Mouse (Mus musculus) gastrocnemius, postnatal 36 days (tissue): ENCODE results near the gene Rassf2. TPM values are rescaled to one million over a fixed set of nuclear protein-coding genes. Genes with fewer than 3 reads are reported as not detected.

Source experiments
- DNase-seq, 2 experiments: peaks; one replicate each; pipeline ENCODE4 v3.0.0; 2022
- intact Hi-C: fragments of 180-260 bp; cut with DNase I; formaldehyde crosslinking; loops from one replicate; pipeline ENCODE4 v1.15.1; 2025
- long read RNA-seq, 2 experiments: library from polyadenylated mRNA; stranded (forward); transcript quantifications; one replicate each; pipeline ENCODE4 v2.0.0; 2021
- total RNA-seq, 2 experiments: library from RNA; stranded (reverse); gene quantifications; 2 replicates each; pipeline ENCODE4 v1.2.3; 2021

The Rassf2 gene
- total RNA-seq: 1 to 10 TPM; 5.0 to 5.2 TPM
- long read RNA-seq, experiment 1, partial matches to known transcripts: 1 of 2 reads
- long read RNA-seq, experiment 1, other reads (novel, unspliced or antisense): 1 of 2 reads
- long read RNA-seq, experiment 2, full-length matches to known transcripts: 1 of 5 reads
- long read RNA-seq, experiment 2, partial matches to known transcripts: 1 of 5 reads
- long read RNA-seq, experiment 2, other reads (novel, unspliced or antisense): 3 of 5 reads

GRCm38 (mm10) chr2:132029646-132030417, at the start of gene Rassf2:
TSS of gene Rassf2 (minus strand) at chr2:132030258.
- intact Hi-C loops: no loop called here

GRCm38 (mm10) chr2:132079139-132079538, 49.1 kb upstream of the Rassf2 start:
- intact Hi-C loops: no loop called here
- no peak for DNase-seq

More at GRCm38 (mm10) chr2:132029646-132030417, at the start of gene Rassf2:
- peak; percentile 66 to 85 for DNase-seq

- DNase-seq: no peak
- intact Hi-C loops: no loop called here
Measured at GRCm38 (mm10) chr2:132073052-132073451, 43.0 kb upstream of the Rassf2 start.

GRCm38 (mm10) chr2:132069985-132070735, 40.1 kb upstream of the Rassf2 start:
- DNase-seq: peak; percentile 14 to 22

GRCm38 (mm10) chr2:132064185-132064831, 34.2 kb upstream of the Rassf2 start:
- DNase-seq: no peak
- intact Hi-C loops: no loop called here

More at GRCm38 (mm10) chr2:132069985-132070735, 40.1 kb upstream of the Rassf2 start:
- intact Hi-C loops: no loop called here

GRCm38 (mm10) chr2:132063776-132064175, 33.7 kb upstream of the Rassf2 start:
- intact Hi-C loops: no loop called here
- no peak for DNase-seq

GRCm38 (mm10) chr2:132061884-132062283, 31.8 kb upstream of the Rassf2 start:
- intact Hi-C loops: no loop called here
- no peak for DNase-seq

- DNase-seq: no peak
- intact Hi-C loops: loop anchor here (5.0 kb wide), 1 partner anchor 78 kb away; no protein-coding TSS in a partner anchor
Measured at GRCm38 (mm10) chr2:132059919-132060318, 29.9 kb upstream of the Rassf2 start.

GRCm38 (mm10) chr2:132055349-132055753, 25.3 kb upstream of the Rassf2 start:
- intact Hi-C loops: loop anchor here (5.0 kb wide), 1 partner anchor 73 kb away; no protein-coding TSS in a partner anchor
- DNase-seq: no peak

- DNase-seq: no peak
- intact Hi-C loops: no loop called here
Measured at GRCm38 (mm10) chr2:132053824-132054223, 23.8 kb upstream of the Rassf2 start.

GRCm38 (mm10) chr2:132051798-132052197, 21.7 kb upstream of the Rassf2 start:
- no peak for DNase-seq
- intact Hi-C loops: no loop called here

GRCm38 (mm10) chr2:132049921-132050320, 19.9 kb upstream of the Rassf2 start:
- intact Hi-C loops: no loop called here
- DNase-seq: no peak

GRCm38 (mm10) chr2:132049491-132049890, 19.4 kb upstream of the Rassf2 start:
- DNase-seq: no peak
- intact Hi-C loops: no loop called here

- intact Hi-C loops: no loop called here
- DNase-seq: no peak
Measured at GRCm38 (mm10) chr2:132048143-132048772, 18.2 kb upstream of the Rassf2 start.

- DNase-seq: no peak
- intact Hi-C loops: no loop called here
Measured at GRCm38 (mm10) chr2:132047364-132047763, 17.3 kb upstream of the Rassf2 start.

GRCm38 (mm10) chr2:132046659-132047058, 16.6 kb upstream of the Rassf2 start:
- intact Hi-C loops: no loop called here
- DNase-seq: no peak

GRCm38 (mm10) chr2:132044320-132045274, 14.5 kb upstream of the Rassf2 start:
- no peak for DNase-seq
- intact Hi-C loops: no loop called here

- peak; percentile 89 for DNase-seq
- intact Hi-C loops: no loop called here
Measured at GRCm38 (mm10) chr2:132043101-132043621, 13.1 kb upstream of the Rassf2 start.

- DNase-seq: no peak
- intact Hi-C loops: no loop called here
Measured at GRCm38 (mm10) chr2:132039894-132040293, 9.8 kb upstream of the Rassf2 start.
